Mouse (Mus musculus) induced T-regulatory cell, adult 2 months (primary cell): ENCODE results near the gene Exosc10.

ENCODE experiments used
- DNase-seq: peaks from one replicate; pipeline ENCODE4 v3.0.0-alpha.2; 2012; ENCODE audit warnings: low read depth

The Exosc10 gene

GRCm38 (mm10) chr4:148558297-148559000 is at the start of gene Exosc10:
Gene Exosc10 (plus strand): TSS chr4:148558429.
- DNase-seq: peak; percentile 96

DNA sequence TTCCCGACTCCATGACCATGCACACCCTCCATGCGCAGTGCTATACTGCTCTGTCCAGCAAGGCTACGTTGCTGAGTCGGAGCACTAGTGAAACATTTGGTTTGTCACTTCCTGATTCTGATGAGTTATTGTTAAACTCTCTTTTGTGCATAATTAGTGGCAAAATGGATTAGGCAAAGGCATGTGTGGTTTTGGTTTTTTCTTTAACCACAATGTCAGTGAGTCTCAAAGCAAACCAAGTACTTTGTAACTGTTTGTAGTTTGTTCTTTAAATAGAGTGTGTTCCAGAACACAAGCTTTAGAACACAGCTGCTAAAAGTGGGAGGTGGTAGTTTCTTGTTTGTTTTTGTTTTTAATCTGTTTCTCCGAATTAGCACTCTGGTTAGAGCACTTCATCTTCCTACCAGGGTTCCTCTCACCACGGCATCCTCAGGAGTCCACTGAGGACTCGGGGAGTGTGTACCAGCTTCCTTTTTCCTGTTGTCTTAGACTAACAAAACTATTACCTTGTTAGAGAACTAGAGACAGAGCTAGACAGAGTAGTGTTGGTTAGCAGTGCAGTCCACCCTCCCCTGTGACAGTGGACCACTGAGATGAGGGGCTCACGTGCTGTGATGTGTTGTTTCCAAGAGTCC is 48.7 kb upstream of the Exosc10 start:
- peak; percentile 47 for DNase-seq

DNA sequence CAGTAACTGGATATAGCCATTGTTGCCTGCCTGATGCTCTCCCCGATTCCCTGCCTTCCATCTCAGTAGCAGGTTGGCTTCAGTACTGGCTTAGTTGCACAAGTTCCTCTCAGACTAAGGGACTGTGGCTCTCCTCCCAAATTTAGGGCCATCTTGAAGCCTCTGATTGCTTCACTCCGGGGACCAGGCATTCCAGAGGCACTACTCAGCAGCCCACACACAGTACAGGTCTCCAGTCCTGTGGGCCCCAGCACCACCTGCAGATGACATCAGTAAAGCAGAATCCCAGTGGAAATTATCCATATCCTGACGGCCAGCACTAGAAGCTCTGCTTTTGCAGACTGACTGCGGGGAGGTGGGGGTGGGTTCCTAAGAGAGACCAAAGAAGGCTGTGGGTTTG is 47.5 kb upstream of the Exosc10 start:
- DNase-seq: no peak

GRCm38 (mm10) chr4:148511334-148511733 is 46.9 kb upstream of the Exosc10 start:
- no peak for DNase-seq

- no peak for DNase-seq
Observed at GRCm38 (mm10) chr4:148513021-148513559, 45.1 kb upstream of the Exosc10 start.

DNA sequence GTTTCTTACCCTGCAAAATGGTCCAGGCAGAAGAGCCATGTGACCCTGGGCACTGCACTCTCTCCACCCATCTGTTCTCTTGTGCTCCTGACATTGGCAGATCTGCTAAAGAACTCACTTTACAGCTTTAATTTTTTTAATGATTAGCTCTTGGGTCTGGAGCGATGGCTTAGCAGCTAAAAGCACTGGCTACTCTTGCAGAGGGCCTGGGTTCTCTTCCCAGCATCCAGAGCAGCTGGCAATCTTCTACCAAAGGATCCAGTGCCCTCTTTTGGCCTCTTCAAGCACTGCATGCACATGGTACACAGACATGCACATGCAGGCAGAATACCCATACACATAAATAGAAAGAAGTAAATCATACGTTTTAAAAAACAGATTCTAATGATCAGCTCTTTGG is 42.9 kb upstream of the Exosc10 start:
- peak; percentile 12 for DNase-seq

DNA sequence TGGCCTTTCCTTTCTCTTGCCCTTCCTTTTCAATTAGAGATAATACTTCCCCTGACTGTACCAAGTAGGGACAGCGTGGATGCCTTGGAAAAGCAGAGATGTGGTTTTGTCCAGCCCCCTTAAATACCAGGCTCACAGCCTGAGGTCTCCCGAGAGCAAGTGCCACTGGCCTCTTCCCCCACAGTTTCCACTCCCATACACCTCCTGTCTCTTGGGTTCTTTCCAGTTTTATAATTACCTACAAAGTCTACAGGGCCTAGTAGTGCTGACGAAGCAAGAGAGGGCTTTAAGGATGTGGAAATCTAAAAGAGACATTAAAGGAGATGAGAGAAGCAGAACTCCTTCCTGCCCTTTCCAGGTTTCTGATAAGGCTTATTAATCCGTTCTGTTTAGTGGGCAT is 40.4 kb upstream of the Exosc10 start:
- DNase-seq: no peak

- no peak for DNase-seq
Observed at GRCm38 (mm10) chr4:148518235-148518795, 39.9 kb upstream of the Exosc10 start.

GRCm38 (mm10) chr4:148523538-148523937 is 34.7 kb upstream of the Exosc10 start:
- no peak for DNase-seq

DNA sequence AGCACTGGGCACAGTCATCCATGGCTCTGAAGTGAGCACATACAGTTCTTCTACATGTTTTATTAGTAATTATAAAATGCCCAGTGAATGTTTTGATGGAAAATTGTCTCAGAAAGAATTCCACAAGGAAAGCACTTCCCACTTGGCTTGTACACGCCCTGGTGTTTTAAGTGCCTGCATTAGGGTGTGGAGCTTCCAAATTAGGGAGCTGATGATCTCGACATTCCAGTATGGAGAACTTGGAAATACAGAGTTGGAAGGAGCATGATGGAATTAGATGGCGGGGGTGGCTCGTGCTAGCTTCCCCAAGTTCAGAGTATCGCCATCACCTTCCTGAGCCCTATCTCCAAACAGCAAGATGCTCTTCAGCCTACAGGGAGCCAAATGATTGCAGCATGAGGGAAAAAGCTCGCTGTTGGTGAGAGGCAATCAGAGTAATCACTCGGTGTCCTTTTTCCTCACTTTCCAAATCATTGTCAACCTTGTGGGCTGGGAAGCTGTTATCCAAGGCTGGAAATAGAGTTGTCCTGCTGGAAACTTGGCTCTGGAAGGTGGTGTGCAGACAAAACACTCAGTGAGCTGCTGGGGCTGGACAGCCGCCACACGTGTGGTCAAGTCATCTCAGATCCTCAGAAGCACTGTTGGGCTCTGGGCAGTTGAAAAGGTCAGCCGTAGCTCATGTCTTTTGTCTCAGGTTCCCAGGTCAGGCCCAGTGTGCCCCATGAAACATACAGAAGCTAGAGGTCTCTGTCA is 30.9 kb upstream of the Exosc10 start:
- DNase-seq: no peak

DNA sequence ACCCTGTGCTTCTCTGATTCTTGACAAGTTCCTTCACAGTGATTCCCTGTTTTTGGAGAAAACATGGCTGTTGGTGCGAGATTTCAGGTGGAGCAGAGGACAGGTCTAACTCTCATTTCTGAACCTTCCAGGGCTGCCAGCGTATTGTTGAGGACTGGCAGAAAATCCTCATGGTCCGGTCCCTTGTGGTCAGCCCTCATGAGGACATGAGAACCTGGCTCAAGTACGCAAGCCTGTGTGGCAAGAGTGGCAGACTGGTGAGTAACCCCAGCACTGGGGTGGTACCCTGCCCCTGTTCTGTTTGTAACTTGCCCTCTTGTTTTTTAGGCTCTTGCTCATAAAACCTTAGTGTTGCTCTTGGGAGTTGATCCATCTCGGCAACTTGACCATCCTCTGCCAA is 27.9 kb upstream of the Exosc10 start:
- DNase-seq: no peak

DNA sequence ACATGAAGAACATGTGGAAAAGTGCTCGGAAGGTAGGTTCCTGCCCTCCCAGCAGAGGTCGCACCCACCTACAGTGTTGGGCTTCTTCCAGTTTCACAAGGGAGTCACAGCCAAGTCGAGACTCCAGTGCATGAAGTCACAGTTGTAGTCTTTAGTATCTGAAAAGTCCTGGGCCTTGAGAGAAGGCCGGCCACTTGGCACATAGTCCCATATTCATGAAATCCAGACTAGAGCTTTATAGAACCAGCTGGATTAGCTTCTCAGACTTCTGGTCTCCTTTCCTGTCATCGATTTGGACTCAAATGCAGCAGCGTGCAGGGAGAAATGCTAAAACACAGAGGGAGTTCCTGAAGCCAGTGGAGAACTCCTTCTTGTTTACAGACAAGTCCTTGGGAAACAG is 27.5 kb upstream of the Exosc10 start:
- DNase-seq: no peak

GRCm38 (mm10) chr4:148531341-148531740 is 26.9 kb upstream of the Exosc10 start:
- no peak for DNase-seq

DNA sequence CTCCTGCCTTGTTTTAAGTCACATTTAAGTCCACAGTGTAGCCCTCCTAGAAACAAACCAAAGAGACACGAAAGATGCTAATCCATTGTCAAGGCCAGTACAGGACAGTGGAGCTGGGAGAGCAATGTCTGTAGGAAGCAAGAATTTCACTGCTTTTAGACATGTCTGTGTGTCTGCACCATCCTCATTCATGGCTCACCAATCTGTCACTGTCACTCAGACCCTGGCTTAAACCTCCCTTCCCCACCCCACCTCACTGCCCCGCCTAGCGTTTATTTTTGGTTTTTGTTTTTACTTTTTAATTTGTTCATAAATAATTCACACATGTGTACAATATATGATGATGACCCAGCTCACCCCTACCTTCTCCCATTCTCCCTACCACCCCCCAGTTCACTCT is 25.7 kb upstream of the Exosc10 start:
- DNase-seq: no peak

GRCm38 (mm10) chr4:148533613-148534328 is 24.5 kb upstream of the Exosc10 start:
- no peak for DNase-seq

DNA sequence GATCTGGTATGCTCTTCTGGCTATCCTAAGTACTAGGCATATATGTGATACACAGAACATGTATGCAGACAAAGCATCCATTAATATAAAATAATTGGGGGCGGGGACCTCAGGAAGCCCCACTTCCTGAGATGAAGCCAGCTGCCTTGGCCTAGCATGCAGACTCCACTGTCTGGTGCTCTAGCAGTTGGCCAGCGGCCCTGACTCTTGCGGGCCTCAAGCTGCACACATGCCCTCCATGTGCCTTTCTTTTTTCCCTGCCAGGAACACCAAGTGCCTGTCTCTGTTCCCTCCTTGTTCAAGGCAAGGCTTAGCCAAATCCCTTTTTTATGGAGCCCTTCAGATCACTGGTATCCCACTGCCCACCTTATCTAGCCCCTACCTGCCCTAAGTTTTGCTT is 22.4 kb upstream of the Exosc10 start:
- no peak for DNase-seq

DNA sequence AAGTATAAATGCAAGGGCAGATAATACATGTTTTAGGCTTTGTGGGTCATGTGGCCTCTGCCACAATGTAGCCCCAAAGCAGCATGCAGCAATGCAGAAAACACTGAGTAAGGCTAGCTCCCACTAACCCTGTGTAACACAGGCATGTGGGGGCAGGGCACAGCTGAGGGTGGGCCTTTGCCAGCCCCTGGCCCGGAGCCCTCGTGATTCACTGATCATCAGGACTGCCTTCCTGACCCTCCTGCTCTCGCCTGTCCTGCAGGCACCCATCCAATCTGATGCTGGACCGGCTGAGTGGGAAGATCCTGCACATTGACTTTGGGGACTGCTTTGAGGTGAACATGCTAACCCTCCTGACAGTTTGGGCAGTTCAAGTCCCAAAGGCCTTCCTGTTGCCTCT is 9.1 kb upstream of the Exosc10 start:
- no peak for DNase-seq

DNA sequence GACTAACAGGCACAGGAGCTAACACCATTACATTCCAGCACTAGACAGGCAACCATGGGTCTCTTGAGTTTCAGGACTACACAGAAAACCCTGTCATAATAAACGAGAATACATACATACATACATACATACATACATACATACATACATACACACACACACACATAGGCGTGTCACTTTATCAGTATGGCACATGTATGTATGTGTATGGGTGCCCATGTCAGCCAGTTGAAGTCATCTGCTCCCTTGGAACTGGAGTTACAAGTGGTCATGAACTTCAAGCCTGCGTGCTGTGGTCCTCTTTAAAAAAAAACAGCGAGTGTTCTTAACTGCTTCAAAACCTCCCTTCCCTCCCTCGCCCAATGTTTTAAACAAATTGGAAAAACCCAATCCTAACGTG is 463 bp upstream of the Exosc10 start:
- DNase-seq: no peak

- DNase-seq: no peak
Observed at GRCm38 (mm10) chr4:148562676-148563075, 4.4 kb downstream of the Exosc10 start.

DNA sequence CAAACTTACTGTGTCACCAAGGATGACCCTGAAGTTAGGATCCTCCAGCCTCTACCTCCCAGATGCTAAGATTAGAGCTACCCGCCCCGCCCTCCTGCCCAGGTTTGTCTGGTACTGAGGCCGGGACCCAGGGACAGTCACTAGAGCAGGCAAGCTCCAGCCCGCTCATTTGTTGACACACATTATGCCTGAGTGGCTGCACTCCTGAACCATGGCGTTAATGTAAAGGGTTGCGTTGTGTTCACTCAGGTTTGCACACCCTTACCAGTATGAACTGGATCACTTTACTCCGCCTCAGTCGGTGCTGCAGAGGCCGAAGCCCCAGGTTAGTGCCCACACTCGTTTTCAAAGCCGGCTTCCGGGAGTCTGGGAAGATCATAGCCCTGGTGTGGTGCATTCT is 5.4 kb downstream of the Exosc10 start:
- no peak for DNase-seq

DNA sequence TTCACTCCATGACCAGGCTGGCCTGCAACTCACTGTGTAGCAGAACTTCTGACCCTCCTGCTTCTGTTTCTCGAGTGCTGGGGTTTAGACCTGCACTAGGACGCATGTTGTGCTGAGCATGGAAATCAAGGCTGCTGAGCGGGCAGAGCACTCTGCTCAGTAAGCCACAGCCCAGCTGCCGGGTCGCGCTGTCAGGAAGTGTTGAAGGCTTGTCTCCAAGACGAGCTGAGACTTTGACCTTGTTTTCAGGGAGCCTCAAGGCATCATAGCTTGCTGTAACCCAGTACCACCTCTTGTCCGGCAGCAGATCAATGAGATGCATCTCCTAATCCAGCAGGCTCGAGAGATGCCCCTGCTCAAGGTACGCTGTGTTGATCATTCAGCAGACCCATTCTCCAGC is 11.9 kb downstream of the Exosc10 start:
- DNase-seq: no peak

- no peak for DNase-seq
Observed at GRCm38 (mm10) chr4:148570693-148571295, 12.6 kb downstream of the Exosc10 start.
